Mouse (Mus musculus) liver, embryonic 14.5 days (tissue): ENCODE results near the gene Ssr2. TPM values are rescaled to one million over a fixed set of nuclear protein-coding genes. Genes with fewer than 3 reads are reported as not detected.

Experiments used
- ATAC-seq: fragments of 200-750 bp; cut with Nextera tagmentation; 2 replicates; pipeline ENCODE4 v1.8.0; 2017; ENCODE audit warnings: moderate number of reproducible peaks, mild to moderate bottlenecking, moderate library complexity; ENCODE audit not compliant: insufficient read depth
- DNase-seq, 3 experiments: peaks; one replicate each; pipeline ENCODE4 v3.0.0-alpha.2; 2012 to 2013; ENCODE audit warnings: low read depth in 3 of 3, low spot score in 3 of 3
- H3K27ac ChIP-seq: fragments of 300-500 bp; sonication (generic); 2 replicates; pipeline ENCODE4 v1.5.1; 2014; ENCODE audit warnings: moderate library complexity, mild to moderate bottlenecking, control low read depth, inconsistent platforms
- H3K27me3 ChIP-seq: fragments of 300-500 bp; sonication (generic); 2 replicates; pipeline ENCODE4 v1.6.1; 2014; ENCODE audit warnings: mild to moderate bottlenecking, low read length, moderate library complexity; ENCODE audit not compliant: control insufficient read depth, insufficient read depth
- H3K36me3 ChIP-seq: fragments of 300-500 bp; sonication (generic); replicated peaks from 2 replicates; pipeline ENCODE4 v1.6.1; 2014; ENCODE audit warnings: low read depth; ENCODE audit not compliant: control insufficient read depth, insufficient read depth
- H3K4me1 ChIP-seq, 2 experiments: fragments of 200-500 bp in 1 of 2; fragments of 300-500 bp in 1 of 2; sonication (generic) in 1 of 2; replicated peaks; 2 replicates each; pipeline ENCODE4 v1.6.1; 2012 to 2014; ENCODE audit warnings: antibody characterized with exemption in 1 of 2, inconsistent platforms in 1 of 2, low read length in 1 of 2; ENCODE audit not compliant: control insufficient read depth in 2 of 2, insufficient read depth in 2 of 2
- H3K4me2 ChIP-seq: fragments of 300-500 bp; sonication (generic); 2 replicates; pipeline ENCODE4 v1.6.1; 2014; ENCODE audit warnings: low read depth, mild to moderate bottlenecking, control low read depth, moderate library complexity
- H3K4me3 ChIP-seq, 2 experiments: fragments of 200-500 bp in 1 of 2; fragments of 300-500 bp in 1 of 2; sonication (generic) in 1 of 2; 2 replicates each; pipeline ENCODE4 v1.5.1; 2012 to 2014; ENCODE audit warnings: low read depth in 2 of 2, low read length in 2 of 2, mild to moderate bottlenecking in 2 of 2, control low read depth in 1 of 2, inconsistent platforms in 1 of 2, moderate library complexity in 1 of 2; ENCODE audit not compliant: insufficient read depth in 1 of 2
- H3K9ac ChIP-seq: fragments of 300-500 bp; sonication (generic); replicated peaks from 2 replicates; pipeline ENCODE4 v1.6.1; 2014; ENCODE audit warnings: mild to moderate bottlenecking, control low read depth, moderate library complexity
- H3K9me3 ChIP-seq: fragments of 300-500 bp; sonication (generic); 2 replicates; pipeline ENCODE4 v1.6.1; 2016; ENCODE audit warnings: low read length, mixed read lengths; ENCODE audit not compliant: control insufficient read depth
- CTCF ChIP-seq: IDR thresholded peaks from 2 replicates; pipeline ENCODE4 v1.5.1; 2016; ENCODE audit warnings: antibody characterized with exemption, low read depth, control low read depth
- EP300 ChIP-seq: IDR thresholded peaks from 2 replicates; pipeline ENCODE4 v1.6.1; 2016; ENCODE audit warnings: antibody characterized with exemption, low read depth
- WGBS: fragments of 180-500 bp; shearing (Covaris S2); extraction: QIAGEN DNeasy Blood & Tissue Kit; methylation state at CpG from one replicate; pipeline ENCODE4 v1.1.7; 2014; ENCODE audit not compliant: insufficient replicate concordance; 5-methylcytosine and 5-hydroxymethylcytosine counted together
- polyA plus RNA-seq, 2 experiments: library from polyadenylated mRNA; depleted of rRNA in 1 of 2; stranded (reverse) in 1 of 2; unstranded in 1 of 2; fragments of >200 nt; fragmentation: Nextera tagmentation in 1 of 2; extraction: Ambion mirVana in 1 of 2; gene quantifications; 2 replicates each; pipeline versions ENCODE4 v1.2.1 to v1.2.3; 2012 to 2014

Gene Ssr2
- polyA plus RNA-seq, 2 experiments: 165 to 173 TPM

GRCm38 (mm10) chr3:88622113-88622940 lies 46.7 kb downstream of the Ssr2 start:
- under 1% methylated on average over 24 of the region's 24 CpGs for whole genome bisulfite sequencing
- no peak for ATAC-seq
- Histone ChIP-seq H3K4me1 (peaks cover 21 to 56% of the 10 kb centered on the region in 2 experiments), H3K27ac (peak overlapping the region; percentile 59), H3K9me3 (no peaks in the 10 kb centered on the region), H3K9ac (peak overlapping the region; percentile 78), H3K27me3 (no peaks in the 10 kb centered on the region), H3K36me3 (no peaks in the 10 kb centered on the region), H3K4me2 (peak overlapping the region; percentile 98), H3K4me3 (peak overlapping the region; percentile 56 to 80)
- no peak for DNase-seq
- TF ChIP-seq EP300 (no peak), CTCF (no peak)

- Histone ChIP-seq H3K4me1 (peaks cover 26 to 59% of the 10 kb centered on the region in 2 experiments), H3K27ac (no peak overlapping the region), H3K9ac (peak overlapping the region; percentile 78), H3K4me3 (peak overlapping the region; percentile 58 to 80), H3K36me3 (no peaks in the 10 kb centered on the region), H3K27me3 (no peaks in the 10 kb centered on the region), H3K4me2 (peak overlapping the region; percentile 98), H3K9me3 (no peaks in the 10 kb centered on the region)
- DNase-seq (no peak), ATAC-seq (0 out of 2 replicates have a peak, but pooled peaks have one; percentile 34)
- no peak for TF ChIP-seq CTCF
- TF ChIP-seq EP300: no peak
- WGBS: 1% methylated on average over 5 of the region's 6 CpGs
These were observed 47.3 kb downstream of the Ssr2 start for GRCm38 (mm10) chr3:88622941-88623345.

GRCm38 (mm10) chr3:88623346-88624135 lies 47.9 kb downstream of the Ssr2 start:
- peak overlapping the region; percentile 78; the same call in 1 of the 2 replicates for H3K9ac ChIP-seq
- TF ChIP-seq EP300: no peak
- TF ChIP-seq CTCF: no peak
- no peaks in the 10 kb centered on the region for H3K9me3 ChIP-seq
- ATAC-seq (no peak), DNase-seq (no peak)
- H3K4me3 ChIP-seq: peak overlapping the region; percentile 58 to 80
- no peak overlapping the region; the same call in 1 of the 2 replicates for H3K27ac ChIP-seq
- H3K36me3 ChIP-seq: no peaks in the 10 kb centered on the region
- H3K4me1 ChIP-seq: peaks cover 20 to 58% of the 10 kb centered on the region in 2 experiments
- no peaks in the 10 kb centered on the region for H3K27me3 ChIP-seq
- 6% methylated on average over 15 of the region's 15 CpGs for WGBS
- peak overlapping the region; percentile 98 for H3K4me2 ChIP-seq

- H3K4me2 ChIP-seq: peak overlapping the region; percentile 98
- WGBS: 18% methylated on average over 4 of the region's 4 CpGs
- no peak overlapping the region for H3K4me3 ChIP-seq
- no peak for TF ChIP-seq EP300
- TF ChIP-seq CTCF: no peak
- DNase-seq: no peak
- H3K36me3 ChIP-seq: no peaks in the 10 kb centered on the region
- no peak overlapping the region for H3K27ac ChIP-seq
- ATAC-seq: no peak
- no peak overlapping the region for H3K9ac ChIP-seq
- H3K9me3 ChIP-seq: no peaks in the 10 kb centered on the region
- H3K4me1 ChIP-seq: peaks cover 15 to 54% of the 10 kb centered on the region in 2 experiments
- no peaks in the 10 kb centered on the region for H3K27me3 ChIP-seq
These were observed 48.6 kb downstream of the Ssr2 start for GRCm38 (mm10) chr3:88624324-88624723.

- DNase-seq (no peak), ATAC-seq (no peak)
- H3K9me3 ChIP-seq: no peaks in the 10 kb centered on the region
- WGBS: 29% methylated on average over 2 of the region's 2 CpGs
- no peaks in the 10 kb centered on the region for H3K27me3 ChIP-seq
- peak overlapping the region; percentile 98; the same call in 1 of the 2 replicates for H3K4me2 ChIP-seq
- peaks cover 15 to 50% of the 10 kb centered on the region in 2 experiments for H3K4me1 ChIP-seq
- no peak overlapping the region for H3K9ac ChIP-seq
- no peak overlapping the region for H3K4me3 ChIP-seq
- H3K27ac ChIP-seq: no peak overlapping the region
- TF ChIP-seq EP300 (no peak), CTCF (no peak)
- no peaks in the 10 kb centered on the region; the same call in 1 of the 2 replicates for H3K36me3 ChIP-seq
These were observed 49.3 kb downstream of the Ssr2 start for GRCm38 (mm10) chr3:88624951-88625350.
